Mouse (Mus musculus) NIH3T3 (cell line): Measurements from ENCODE around the gene Ift80.
"Not testable (repeated sequence)": the region's sequence is repeated elsewhere in the genome, so short reads cannot be mapped to it uniquely, and the experiment has no call there.

Experiments
- DNase-seq: peaks from one replicate; pipeline ENCODE4 v3.0.0-alpha.2; 2012; ENCODE audit warnings: low read depth

Ift80 gene

GRCm38 (mm10) chr3:69004437-69005337, at the start of gene Ift80, which contains the start of gene Smc4:
TSS of gene Ift80 (minus strand) at chr3:69004570.
TSS of gene Smc4 (plus strand) at chr3:69004738.
- DNase-seq = peak; percentile 98

- no peak for DNase-seq
These were observed 47.5 kb upstream of the Ift80 start for GRCm38 (mm10) chr3:69051894-69052293.

GRCm38 (mm10) chr3:69049011-69049410, 44.6 kb upstream of the Ift80 start:
- no peak for DNase-seq

GRCm38 (mm10) chr3:69047684-69048083, 43.3 kb upstream of the Ift80 start:
- no peak for DNase-seq

GRCm38 (mm10) chr3:69046509-69046908, 42.1 kb upstream of the Ift80 start:
- DNase-seq = peak; percentile 78

GRCm38 (mm10) chr3:69045750-69046149, 41.4 kb upstream of the Ift80 start:
- DNase-seq = peak; percentile 49

- DNase-seq = no peak
These were observed 41.0 kb upstream of the Ift80 start for GRCm38 (mm10) chr3:69045400-69045703.

- peak; percentile 97 for DNase-seq
These were observed 40.5 kb upstream of the Ift80 start, which contains the start of gene Trim59 for GRCm38 (mm10) chr3:69044645-69045399. TSS of gene Trim59 (minus strand) at chr3:69044755.

GRCm38 (mm10) chr3:69044167-69044591, 39.8 kb upstream of the Ift80 start:
- no peak for DNase-seq

- no peak for DNase-seq
These were observed 36.9 kb upstream of the Ift80 start for GRCm38 (mm10) chr3:69041298-69041697.

GRCm38 (mm10) chr3:69040105-69040504, 35.7 kb upstream of the Ift80 start:
- DNase-seq = peak; percentile 42

GRCm38 (mm10) chr3:69026133-69026783, 21.9 kb upstream of the Ift80 start:
- DNase-seq = no peak

- DNase-seq = no peak
These were observed 16.4 kb upstream of the Ift80 start for GRCm38 (mm10) chr3:69020764-69021163.

- peak; percentile 58 for DNase-seq
These were observed 15.9 kb upstream of the Ift80 start for GRCm38 (mm10) chr3:69020285-69020684.

GRCm38 (mm10) chr3:69018635-69019034, 14.3 kb upstream of the Ift80 start:
- not testable (repeated sequence) for DNase-seq

- DNase-seq = no peak
These were observed 12.8 kb upstream of the Ift80 start for GRCm38 (mm10) chr3:69017181-69017580.

GRCm38 (mm10) chr3:69008873-69009272, 4.5 kb upstream of the Ift80 start:
- DNase-seq = peak; percentile 32

GRCm38 (mm10) chr3:69006246-69006760, 1.9 kb upstream of the Ift80 start:
- DNase-seq = peak; percentile 57

GRCm38 (mm10) chr3:69005338-69006245, 1.2 kb upstream of the Ift80 start:
- DNase-seq = peak; percentile 68

- DNase-seq = no peak
These were observed 324 bp downstream of the Ift80 start for GRCm38 (mm10) chr3:69004055-69004436.

GRCm38 (mm10) chr3:69002781-69003180, 1.6 kb downstream of the Ift80 start:
- no peak for DNase-seq
